Mouse (Mus musculus) intestine, embryonic 14.5 days (tissue): ENCODE data around the gene Fam199x. TPM values are rescaled to one million over a fixed set of nuclear protein-coding genes. Genes with fewer than 3 reads are reported as not detected.

ENCODE experiments used
- ATAC-seq: fragments of 200-750 bp; cut with Nextera tagmentation; replicated peaks from 2 replicates; pipeline ENCODE4 v1.8.0; 2017; ENCODE audit warnings: low read depth, moderate number of reproducible peaks, moderate TSS enrichment, moderate library complexity; ENCODE audit not compliant: low FRiP score, low TSS enrichment
- DNase-seq: peaks from one replicate; pipeline ENCODE4 v3.0.0-alpha.2; 2018; ENCODE audit warnings: low spot score
- H3K27ac ChIP-seq: fragments of 300-500 bp; sonication (generic); 2 replicates; pipeline ENCODE4 v1.5.1; 2014; ENCODE audit warnings: low read depth, mild to moderate bottlenecking, control low read depth
- H3K27me3 ChIP-seq: fragments of 300-500 bp; sonication (generic); replicated peaks from 2 replicates; pipeline ENCODE4 v1.6.1; 2014; ENCODE audit warnings: low read length, control low read depth; ENCODE audit not compliant: control insufficient read depth, insufficient read depth
- H3K36me3 ChIP-seq: fragments of 300-500 bp; sonication (generic); 2 replicates; pipeline ENCODE4 v1.6.1; 2014; ENCODE audit warnings: low read length, control low read depth; ENCODE audit not compliant: control insufficient read depth, insufficient read depth
- H3K4me1 ChIP-seq: fragments of 300-500 bp; sonication (generic); replicated peaks from 2 replicates; pipeline ENCODE4 v1.6.1; 2014; ENCODE audit warnings: low read length, control low read depth, mixed read lengths; ENCODE audit not compliant: control insufficient read depth, insufficient read depth
- H3K4me2 ChIP-seq: fragments of 300-500 bp; sonication (generic); 2 replicates; pipeline ENCODE4 v1.6.1; 2014; ENCODE audit warnings: low read length
- H3K4me3 ChIP-seq: fragments of 300-500 bp; sonication (generic); 2 replicates; pipeline ENCODE4 v1.5.1; 2014; ENCODE audit warnings: low read depth, low read length, control low read depth, mixed read lengths
- H3K9ac ChIP-seq: fragments of 300-500 bp; sonication (generic); 2 replicates; pipeline ENCODE4 v1.6.1; 2014; ENCODE audit warnings: mild to moderate bottlenecking, low read length
- H3K9me3 ChIP-seq: fragments of 300-500 bp; sonication (generic); 2 replicates; pipeline ENCODE4 v1.6.1; 2016; ENCODE audit warnings: low read length, control low read depth; ENCODE audit not compliant: control insufficient read depth
- WGBS: fragments of 180-500 bp; shearing (Covaris S2); extraction: QIAGEN DNeasy Blood & Tissue Kit; methylation state at CpG from one replicate; pipeline ENCODE4 v1.1.7; 2014; 5-methylcytosine and 5-hydroxymethylcytosine counted together
- polyA plus RNA-seq: library from polyadenylated mRNA; unstranded; fragments of >200 nt; fragmentation: Nextera tagmentation; extraction: Ambion mirVana; gene quantifications from 2 replicates; pipeline ENCODE4 v1.2.1, GENCODE M21; 2014

The Fam199x gene
- polyA plus RNA-seq, 1 experiment from 2014 or later = 8.7 TPM

- Histone ChIP-seq H3K36me3 (no peaks in the 10 kb centered on the region), H3K27ac (peak within 1 kb of the TSS; percentile 87), H3K9ac (peak within 1 kb of the TSS; percentile 63), H3K4me2 (peak within 1 kb of the TSS; percentile 59), H3K9me3 (no peaks in the 10 kb centered on the region), H3K4me1 (no peaks in the 10 kb centered on the region; the same call in 1 of the 2 replicates), H3K4me3 (peak within 1 kb of the TSS; percentile 50), H3K27me3 (no peaks in the 10 kb centered on the region)
- ATAC-seq (peak; percentile 94), DNase-seq (peak; percentile 91)
- 18% methylated on average over 27 of the region's 31 CpGs for WGBS
Measured at GRCm38 (mm10) chrX:137038000-137038483, 11.4 kb upstream of the Fam199x start, which contains the start of gene Slc25a53. Gene Slc25a53 (minus strand): TSS chrX:137038302.

DNA sequence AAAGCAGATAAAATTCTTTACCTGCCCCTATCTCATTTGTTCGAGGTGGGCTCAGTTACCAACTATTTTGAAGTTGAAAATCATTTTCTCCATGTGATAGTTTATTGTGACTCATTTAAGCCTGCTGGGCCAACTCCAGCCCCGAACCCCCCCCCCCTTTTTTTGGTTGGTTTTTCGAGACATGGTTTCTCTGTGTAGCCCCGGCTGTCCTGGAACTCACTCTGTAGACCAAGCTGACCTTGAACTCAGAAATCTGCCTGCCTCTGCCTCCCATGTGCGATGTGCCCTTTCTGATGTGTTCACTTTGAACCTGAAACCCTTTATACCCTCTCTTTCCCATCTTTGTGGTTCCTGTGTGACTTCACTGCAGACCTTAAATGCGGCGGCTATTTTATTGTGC, 10.9 kb upstream of the Fam199x start:
- Histone ChIP-seq H3K36me3 (no peaks in the 10 kb centered on the region), H3K4me3 (peak overlapping the region; percentile 50), H3K9me3 (no peaks in the 10 kb centered on the region), H3K9ac (peak overlapping the region; percentile 63; the same call in 1 of the 2 replicates), H3K4me2 (peak overlapping the region; percentile 43), H3K4me1 (no peaks in the 10 kb centered on the region; the same call in 1 of the 2 replicates), H3K27ac (peak overlapping the region; percentile 87; the same call in 1 of the 2 replicates), H3K27me3 (no peaks in the 10 kb centered on the region)
- DNase-seq (no peak), ATAC-seq (peak; percentile 47; the same call in 1 of the 2 replicates)
- 30% methylated on average over 7 of the region's 7 CpGs for WGBS

- WGBS = 9% methylated on average over 8 of the region's 11 CpGs
- DNase-seq = no peak
Measured at GRCm38 (mm10) chrX:137049060-137049424, 352 bp upstream of the Fam199x start.

GRCm38 (mm10) chrX:137063202-137063601, 13.8 kb downstream of the Fam199x start:
- Histone ChIP-seq H3K27me3 (no peaks in the 10 kb centered on the region), H3K4me3 (no peak overlapping the region), H3K4me2 (no peak overlapping the region), H3K36me3 (no peaks in the 10 kb centered on the region), H3K9me3 (no peaks in the 10 kb centered on the region), H3K4me1 (no peaks in the 10 kb centered on the region), H3K27ac (no peak overlapping the region), H3K9ac (no peak overlapping the region)
- no peak for DNase-seq
- 85% methylated on average over 9 of the region's 9 CpGs for WGBS
- ATAC-seq = no peak

More at GRCm38 (mm10) chrX:137049060-137049424, 352 bp upstream of the Fam199x start:
- Histone ChIP-seq H3K4me2 (peak overlapping the region; percentile 54), H3K9me3 (no peaks in the 10 kb centered on the region), H3K27ac (no peak overlapping the region), H3K4me3 (peak overlapping the region; percentile 63), H3K4me1 (no peaks in the 10 kb centered on the region; the same call in 1 of the 2 replicates), H3K27me3 (no peaks in the 10 kb centered on the region), H3K9ac (0 out of 2 replicates have a peak overlapping the region, but pooled peaks have one; percentile 16), H3K36me3 (no peaks in the 10 kb centered on the region)
- peak; percentile 59 for ATAC-seq

DNA sequence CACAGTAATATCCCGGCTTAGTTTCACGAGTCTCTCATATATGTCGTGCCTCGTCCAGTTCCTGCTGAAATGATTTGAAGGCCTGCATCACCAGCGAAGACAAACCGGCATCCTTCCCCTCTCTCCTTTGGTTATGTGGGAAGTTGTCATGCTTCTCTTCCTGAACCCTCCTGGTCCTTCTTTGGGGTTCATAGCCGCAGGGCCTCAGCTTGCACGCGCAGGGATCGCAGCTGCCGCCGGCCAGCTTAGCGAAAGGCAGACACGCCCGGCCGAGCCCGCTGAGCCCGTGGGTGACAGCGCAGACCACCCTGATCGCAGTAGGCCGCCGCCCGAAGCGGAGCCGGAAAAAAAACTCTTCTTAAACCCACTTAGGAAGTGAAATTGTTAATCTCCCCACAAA, 55.1 kb downstream of the Fam199x start:
- no peaks in the 10 kb centered on the region for H3K36me3 ChIP-seq
- peaks cover 63% of the 10 kb centered on the region for H3K27me3 ChIP-seq
- ATAC-seq (no peak), DNase-seq (no peak)
- H3K9me3 ChIP-seq = no peaks in the 10 kb centered on the region
- H3K4me2 ChIP-seq = no peak overlapping the region
- H3K4me3 ChIP-seq = no peak overlapping the region
- no peaks in the 10 kb centered on the region for H3K4me1 ChIP-seq
- WGBS = 17% methylated on average over 25 of the region's 25 CpGs
- no peak overlapping the region for H3K9ac ChIP-seq
- H3K27ac ChIP-seq = no peak overlapping the region

GRCm38 (mm10) chrX:137106498-137106897, 57.1 kb downstream of the Fam199x start:
- Histone ChIP-seq H3K27me3 (peaks cover 49% of the 10 kb centered on the region), H3K9ac (no peak overlapping the region), H3K4me1 (no peaks in the 10 kb centered on the region), H3K27ac (no peak overlapping the region), H3K36me3 (no peaks in the 10 kb centered on the region), H3K4me2 (no peak overlapping the region), H3K4me3 (no peak overlapping the region), H3K9me3 (no peaks in the 10 kb centered on the region)
- DNase-seq (no peak), ATAC-seq (no peak)
- 14% methylated on average over 12 of the region's 13 CpGs for WGBS

GRCm38 (mm10) chrX:137118097-137118746, 68.8 kb downstream of the Fam199x start:
- H3K4me2 ChIP-seq = no peak overlapping the region
- no peak for ATAC-seq
- H3K4me1 ChIP-seq = no peaks in the 10 kb centered on the region

GRCm38 (mm10) chrX:137119675-137120423, 70.5 kb downstream of the Fam199x start:
- no peak for DNase-seq
- ATAC-seq = no peak
- no peak overlapping the region for H3K9ac ChIP-seq
- H3K4me1 ChIP-seq = no peaks in the 10 kb centered on the region
- no peaks in the 10 kb centered on the region for H3K9me3 ChIP-seq
- no peak overlapping the region for H3K27ac ChIP-seq
- WGBS = 18% methylated on average over 50 of the region's 52 CpGs
- H3K36me3 ChIP-seq = no peaks in the 10 kb centered on the region
- H3K4me3 ChIP-seq = peak overlapping the region; percentile 18; the same call in 1 of the 2 replicates
- peaks cover 84% of the 10 kb centered on the region for H3K27me3 ChIP-seq
- peak overlapping the region; percentile 25; the same call in 1 of the 2 replicates for H3K4me2 ChIP-seq

More at GRCm38 (mm10) chrX:137118097-137118746, 68.8 kb downstream of the Fam199x start:
- peak; percentile 75 for DNase-seq
- Histone ChIP-seq H3K27ac (no peak overlapping the region), H3K4me3 (no peak overlapping the region), H3K9ac (no peak overlapping the region), H3K9me3 (no peaks in the 10 kb centered on the region), H3K36me3 (no peaks in the 10 kb centered on the region), H3K27me3 (peaks cover 82% of the 10 kb centered on the region)
- 14% methylated on average over 32 of the region's 40 CpGs for whole genome bisulfite sequencing
